Mouse (Mus musculus) midbrain, embryonic 16.5 days (tissue): ENCODE data around the gene Auts2. TPM values are rescaled to one million over a fixed set of nuclear protein-coding genes. Genes with fewer than 3 reads are reported as not detected.

Source experiments
- ATAC-seq: fragments of 200-750 bp; cut with Nextera tagmentation; 2 replicates; pipeline ENCODE4 v1.8.0; 2017; ENCODE audit warnings: moderate TSS enrichment
- H3K27ac ChIP-seq: fragments of 300-500 bp; sonication (generic); 2 replicates; pipeline ENCODE4 v1.5.1; 2014; ENCODE audit warnings: mild to moderate bottlenecking, low read length, mixed read lengths
- H3K27me3 ChIP-seq: fragments of 300-500 bp; sonication (generic); 2 replicates; pipeline ENCODE4 v1.6.1; 2014; ENCODE audit warnings: low read depth, low read length, mixed read lengths; ENCODE audit not compliant: control insufficient read depth, insufficient read depth
- H3K36me3 ChIP-seq: fragments of 300-500 bp; sonication (generic); 2 replicates; pipeline ENCODE4 v1.6.1; 2014; ENCODE audit warnings: mild to moderate bottlenecking, low read length, moderate library complexity, mixed read lengths; ENCODE audit not compliant: control insufficient read depth, insufficient read depth
- H3K4me1 ChIP-seq: fragments of 300-500 bp; sonication (generic); 2 replicates; pipeline ENCODE4 v1.6.1; 2014; ENCODE audit warnings: mild to moderate bottlenecking, low read length, mixed read lengths; ENCODE audit not compliant: control insufficient read depth, insufficient read depth
- H3K4me2 ChIP-seq: fragments of 300-500 bp; sonication (generic); 2 replicates; pipeline ENCODE4 v1.6.1; 2014; ENCODE audit warnings: mild to moderate bottlenecking, low read length, mixed read lengths
- H3K4me3 ChIP-seq: fragments of 300-500 bp; sonication (generic); 2 replicates; pipeline ENCODE4 v1.5.1; 2014; ENCODE audit warnings: low read depth, mild to moderate bottlenecking, low read length, moderate library complexity, mixed read lengths
- H3K9ac ChIP-seq: fragments of 300-500 bp; sonication (generic); 2 replicates; pipeline ENCODE4 v1.6.1; 2014; ENCODE audit warnings: low read depth, low read length, mixed read lengths
- H3K9me3 ChIP-seq: fragments of 300-500 bp; sonication (generic); replicated peaks from 2 replicates; pipeline ENCODE4 v1.6.1; 2014; ENCODE audit warnings: mild to moderate bottlenecking, low read length, mixed read lengths; ENCODE audit not compliant: control insufficient read depth, poor library complexity, severe bottlenecking
- WGBS: fragments of 180-500 bp; shearing (Covaris S2); extraction: QIAGEN DNeasy Blood & Tissue Kit; methylation state at CpG from one replicate; pipeline ENCODE4 v1.1.7; 2014; 5-methylcytosine and 5-hydroxymethylcytosine counted together
- polyA plus RNA-seq: library from polyadenylated mRNA; unstranded; fragments of >200 nt; fragmentation: Nextera tagmentation; extraction: Ambion mirVana; gene quantifications from 2 replicates; pipeline ENCODE4 v1.2.1, GENCODE M21; 2015

Auts2 gene
- polyA plus RNA-seq, 1 experiment from 2014 or later = 49.8 TPM

GRCm38 (mm10) chr5:132290606-132291535, 252.3 kb downstream of the Auts2 start:
- H3K4me1 ChIP-seq = peaks cover 36% of the 10 kb centered on the region
- WGBS = 17% methylated on average over 13 of the region's 13 CpGs

GRCm38 (mm10) chr5:132283741-132284140, 259.4 kb downstream of the Auts2 start:
- H3K27ac ChIP-seq = no peak overlapping the region
- no peak overlapping the region for H3K9ac ChIP-seq
- ATAC-seq = no peak
- H3K36me3 ChIP-seq = no peaks in the 10 kb centered on the region
- H3K4me1 ChIP-seq = 0 out of 2 replicates have a peak, but pooled peaks cover 2% of the 10 kb centered on the region
- no peaks in the 10 kb centered on the region for H3K27me3 ChIP-seq
- WGBS = 82% methylated on average over 3 of the region's 3 CpGs
- no peak overlapping the region for H3K4me3 ChIP-seq
- no peaks in the 10 kb centered on the region for H3K9me3 ChIP-seq
- no peak overlapping the region for H3K4me2 ChIP-seq

More at GRCm38 (mm10) chr5:132290606-132291535, 252.3 kb downstream of the Auts2 start:
- Histone ChIP-seq H3K4me2 (peak overlapping the region; percentile 1; the same call in 1 of the 2 replicates), H3K27ac (no peak overlapping the region), H3K36me3 (no peaks in the 10 kb centered on the region), H3K9ac (no peak overlapping the region), H3K4me3 (no peak overlapping the region), H3K9me3 (no peaks in the 10 kb centered on the region), H3K27me3 (no peaks in the 10 kb centered on the region)
- no peak for ATAC-seq

GRCm38 (mm10) chr5:132274098-132274898, 268.8 kb downstream of the Auts2 start:
- H3K36me3 ChIP-seq = no peaks in the 10 kb centered on the region
- no peak overlapping the region for H3K9ac ChIP-seq
- H3K9me3 ChIP-seq = no peaks in the 10 kb centered on the region
- H3K4me3 ChIP-seq = no peak overlapping the region
- H3K4me2 ChIP-seq = no peak overlapping the region
- ATAC-seq = no peak
- H3K27ac ChIP-seq = no peak overlapping the region
- 62% methylated on average over 15 of the region's 15 CpGs for WGBS
- H3K27me3 ChIP-seq = no peaks in the 10 kb centered on the region
- peaks cover 6% of the 10 kb centered on the region; the same call in 1 of the 2 replicates for H3K4me1 ChIP-seq

- Histone ChIP-seq H3K4me2 (no peak overlapping the region), H3K36me3 (no peaks in the 10 kb centered on the region), H3K27ac (no peak overlapping the region), H3K27me3 (no peaks in the 10 kb centered on the region), H3K4me3 (no peak overlapping the region), H3K9me3 (no peaks in the 10 kb centered on the region), H3K9ac (no peak overlapping the region), H3K4me1 (peaks cover 11% of the 10 kb centered on the region; the same call in 1 of the 2 replicates)
- WGBS = 59% methylated on average over 4 of the region's 4 CpGs
- ATAC-seq = no peak
Measured at GRCm38 (mm10) chr5:132272132-132272531, 271.0 kb downstream of the Auts2 start.

GRCm38 (mm10) chr5:132270896-132271295, 272.2 kb downstream of the Auts2 start:
- ATAC-seq = no peak
- Histone ChIP-seq H3K27ac (no peak overlapping the region), H3K9ac (no peak overlapping the region), H3K27me3 (no peaks in the 10 kb centered on the region), H3K4me2 (no peak overlapping the region), H3K4me3 (no peak overlapping the region), H3K36me3 (no peaks in the 10 kb centered on the region), H3K9me3 (no peaks in the 10 kb centered on the region), H3K4me1 (peaks cover 11% of the 10 kb centered on the region; the same call in 1 of the 2 replicates)
- WGBS = 79% methylated on average over 1 of the region's 1 CpGs

- H3K9ac ChIP-seq = no peak overlapping the region
- no peak for ATAC-seq
- H3K36me3 ChIP-seq = no peaks in the 10 kb centered on the region
- no peak overlapping the region for H3K4me2 ChIP-seq
- H3K9me3 ChIP-seq = no peaks in the 10 kb centered on the region
- no peak overlapping the region for H3K27ac ChIP-seq
- H3K27me3 ChIP-seq = no peaks in the 10 kb centered on the region
- no peak overlapping the region for H3K4me3 ChIP-seq
- 91% methylated on average over 3 of the region's 3 CpGs for WGBS
- H3K4me1 ChIP-seq = peaks cover 15% of the 10 kb centered on the region; the same call in 1 of the 2 replicates
Measured at GRCm38 (mm10) chr5:132270074-132270473, 273.1 kb downstream of the Auts2 start.

GRCm38 (mm10) chr5:132268351-132268967, 274.7 kb downstream of the Auts2 start:
- WGBS = 18% methylated on average over 6 of the region's 6 CpGs

GRCm38 (mm10) chr5:132265015-132265414, 278.1 kb downstream of the Auts2 start:
- Histone ChIP-seq H3K4me1 (peaks cover 21% of the 10 kb centered on the region), H3K9ac (no peak overlapping the region), H3K4me3 (no peak overlapping the region), H3K27me3 (no peaks in the 10 kb centered on the region), H3K9me3 (no peaks in the 10 kb centered on the region), H3K36me3 (no peaks in the 10 kb centered on the region), H3K4me2 (no peak overlapping the region), H3K27ac (no peak overlapping the region)
- WGBS = 4% methylated on average over 1 of the region's 1 CpGs
- no peak for ATAC-seq

More at GRCm38 (mm10) chr5:132268351-132268967, 274.7 kb downstream of the Auts2 start:
- 0 out of 2 replicates have a peak, but pooled peaks have one; percentile 14 for ATAC-seq
- H3K27me3 ChIP-seq = no peaks in the 10 kb centered on the region
- H3K27ac ChIP-seq = no peak overlapping the region
- H3K36me3 ChIP-seq = no peaks in the 10 kb centered on the region
- H3K4me1 ChIP-seq = peaks cover 21% of the 10 kb centered on the region
- H3K9me3 ChIP-seq = no peaks in the 10 kb centered on the region
- H3K9ac ChIP-seq = no peak overlapping the region
- H3K4me3 ChIP-seq = no peak overlapping the region
- no peak overlapping the region for H3K4me2 ChIP-seq
